In genomic region chr6:124625612-124626011, GRCm38 (mm10) we compare ENCODE assay signal across 22 mouse cellular contexts. TPM values are rescaled to one million over a fixed set of nuclear protein-coding genes. Genes with fewer than 3 reads are reported as not detected.
"Had no signal": no experiment of that assay in that cellular context is flagged by ENCODE, and none has a peak within 500 bp of the region (broad histone marks: within the 10 kb centered on the region; RNA-seq: fewer than 3 reads in every experiment).

No protein-coding gene starts in this region.

- H3K4me3 ChIP-seq: neural tube, embryonic 13.5 days; neural tube, embryonic 15.5 days; stomach, embryonic 15.5 days had no signal

- DNase-seq: retina, postnatal 1 day; right cerebral cortex, adult 18-20 months; right cerebral cortex, postnatal 14 days; right cerebral cortex, postnatal 25 days; right cerebral cortex, postnatal 4 days; spleen, adult 18-20 months; thymus, adult 18-20 months; thymus, adult 2 months; thymus, postnatal 14 days; thymus, postnatal 25 days; thymus, postnatal 36 days; thymus, postnatal 4 days had no signal

- H3K27me3 ChIP-seq: neural tube, embryonic 13.5 days; neural tube, embryonic 15.5 days; stomach, embryonic 15.5 days had no signal

- H3K36me3 ChIP-seq: neural tube, embryonic 13.5 days; neural tube, embryonic 15.5 days; stomach, embryonic 15.5 days had no signal

- H3K9me3 ChIP-seq: neural tube, embryonic 13.5 days; neural tube, embryonic 15.5 days; stomach, embryonic 15.5 days had no signal

- H3K4me1 ChIP-seq: neural tube, embryonic 13.5 days; neural tube, embryonic 15.5 days; stomach, embryonic 15.5 days had no signal

- H3K4me2 ChIP-seq: neural tube, embryonic 13.5 days; neural tube, embryonic 15.5 days; stomach, embryonic 15.5 days had no signal

- H3K9ac ChIP-seq: neural tube, embryonic 13.5 days; neural tube, embryonic 15.5 days; stomach, embryonic 15.5 days had no signal

- H3K27ac ChIP-seq: neural tube, embryonic 13.5 days; neural tube, embryonic 15.5 days; stomach, embryonic 15.5 days; stomach, postnatal 0 days had no signal

RNA-seq across cellular contexts. Expression of gene C1s2, which starts 10.3 kb away (rescaled TPM):
- total RNA-seq: neutrophil, adult 5-6 weeks had no signal
- polyA plus RNA-seq: neural tube, embryonic 13.5 days; small intestine, adult 2 months; stomach, embryonic 14.5 days; stomach, embryonic 16.5 days had no signal

RNA-seq across cellular contexts. Expression of gene C1rb, which starts 55.5 kb away (rescaled TPM):
- total RNA-seq: neutrophil, adult 5-6 weeks had no signal
- polyA plus RNA-seq: neural tube, embryonic 13.5 days; neural tube, embryonic 14.5 days; neural tube, embryonic 15.5 days; small intestine, adult 2 months; stomach, embryonic 14.5 days; stomach, embryonic 15.5 days; stomach, embryonic 16.5 days; stomach, postnatal 0 days; thymus, adult 2 months; thymus, postnatal 0 days had no signal
